Mouse (Mus musculus): ENCODE measurements at regions not wholly inside any gene's neighbourhood (a gene's known extent, or its start where the extent isn't known, plus 50 kb on each side); places are given as distances from the start of the nearest gene placed in this dataset.

- no peak for DNase-seq
Observed at GRCm38 (mm10) chr16:24177564-24177963, 188.9 kb upstream of the Bcl6 start.

GRCm38 (mm10) chr16:24177131-24177530, 188.5 kb upstream of the Bcl6 start:
- no peak for DNase-seq

GRCm38 (mm10) chr16:24176057-24176456, 187.4 kb upstream of the Bcl6 start:
- no peak for DNase-seq

- no peak for DNase-seq
Observed at GRCm38 (mm10) chr16:24175235-24175760, 186.6 kb upstream of the Bcl6 start.

GRCm38 (mm10) chr16:24174595-24174994, 185.9 kb upstream of the Bcl6 start:
- DNase-seq, result no peak

GRCm38 (mm10) chr16:24173783-24174518, 185.3 kb upstream of the Bcl6 start:
- DNase-seq, result no peak

GRCm38 (mm10) chr16:24172653-24173052, 184.0 kb upstream of the Bcl6 start:
- DNase-seq, result no peak

- DNase-seq, result peak; percentile 52
Observed at GRCm38 (mm10) chr16:24172065-24172464, 183.4 kb upstream of the Bcl6 start.

GRCm38 (mm10) chr16:24171161-24171560, 182.5 kb upstream of the Bcl6 start:
- DNase-seq, result no peak

- no peak for DNase-seq
Observed at GRCm38 (mm10) chr16:24166496-24166895, 177.8 kb upstream of the Bcl6 start.

- DNase-seq, result peak; percentile 68 to 70
Observed at GRCm38 (mm10) chr16:24165461-24166081, 176.9 kb upstream of the Bcl6 start.

GRCm38 (mm10) chr16:24160705-24161285, 172.1 kb upstream of the Bcl6 start:
- no peak for DNase-seq

- no peak for DNase-seq
Observed at GRCm38 (mm10) chr16:24159336-24159735, 170.7 kb upstream of the Bcl6 start.

GRCm38 (mm10) chr16:24157753-24158152, 169.1 kb upstream of the Bcl6 start:
- DNase-seq, result no peak

- no peak for DNase-seq
Observed at GRCm38 (mm10) chr16:24156729-24157430, 168.2 kb upstream of the Bcl6 start.

GRCm38 (mm10) chr16:24154816-24155357, 166.2 kb upstream of the Bcl6 start:
- peak in 1 of 2 experiments; percentile 32 for DNase-seq

- no peak for DNase-seq
Observed at GRCm38 (mm10) chr16:24153943-24154342, 165.3 kb upstream of the Bcl6 start.

GRCm38 (mm10) chr16:24151831-24152247, 163.2 kb upstream of the Bcl6 start:
- peak; percentile 59 to 63 for DNase-seq

GRCm38 (mm10) chr16:24151178-24151725, 162.6 kb upstream of the Bcl6 start:
- peak in 1 of 2 experiments; percentile 52 for DNase-seq

GRCm38 (mm10) chr16:24150512-24150911, 161.9 kb upstream of the Bcl6 start:
- no peak for DNase-seq

- no peak for DNase-seq
Observed at GRCm38 (mm10) chr16:24149441-24149840, 160.8 kb upstream of the Bcl6 start.

- DNase-seq, result no peak
Observed at GRCm38 (mm10) chr16:24143894-24144293, 155.2 kb upstream of the Bcl6 start.

Data from B cell, adult 2 months (primary cell).